Mouse (Mus musculus) cerebellum, postnatal 4 days (tissue): ENCODE results near the gene Myd88.
"Not testable (repeated sequence)": the region's sequence is repeated elsewhere in the genome, so short reads cannot be mapped to it uniquely, and the experiment has no call there.

Source experiments
- DNase-seq, 2 experiments: peaks; one replicate each; pipeline ENCODE4 v3.0.0; 2022; ENCODE audit warnings: low spot score in 2 of 2, mixed read lengths in 1 of 2

Myd88 gene

GRCm38 (mm10) chr9:119340909-119341816 is at the start of gene Myd88:
TSS of gene Myd88 (minus strand) at chr9:119341411.
- DNase-seq = peak; percentile 73 to 80

GRCm38 (mm10) chr9:119390214-119390613 is 49.0 kb upstream of the Myd88 start:
- no peak for DNase-seq

- no peak for DNase-seq
These were observed 47.7 kb upstream of the Myd88 start for GRCm38 (mm10) chr9:119388956-119389355.

- no peak for DNase-seq
These were observed 41.4 kb upstream of the Myd88 start for GRCm38 (mm10) chr9:119382603-119383002.

GRCm38 (mm10) chr9:119378231-119378630 is 37.0 kb upstream of the Myd88 start:
- DNase-seq = no peak

GRCm38 (mm10) chr9:119375556-119375955 is 34.3 kb upstream of the Myd88 start:
- DNase-seq = no peak

GRCm38 (mm10) chr9:119375008-119375407 is 33.8 kb upstream of the Myd88 start:
- no peak for DNase-seq

GRCm38 (mm10) chr9:119371251-119371650 is 30.0 kb upstream of the Myd88 start:
- DNase-seq = no peak

- not testable (repeated sequence) for DNase-seq
These were observed 29.6 kb upstream of the Myd88 start for GRCm38 (mm10) chr9:119370770-119371169.

GRCm38 (mm10) chr9:119368367-119368766 is 27.2 kb upstream of the Myd88 start:
- no peak for DNase-seq

GRCm38 (mm10) chr9:119365284-119365683 is 24.1 kb upstream of the Myd88 start, which contains the start of gene Slc22a14:
TSS of gene Slc22a14 (minus strand) at chr9:119365553.
- no peak for DNase-seq

GRCm38 (mm10) chr9:119363229-119363628 is 22.0 kb upstream of the Myd88 start:
- no peak for DNase-seq

GRCm38 (mm10) chr9:119361416-119361815 is 20.2 kb upstream of the Myd88 start:
- DNase-seq = no peak

GRCm38 (mm10) chr9:119358058-119358429 is 16.8 kb upstream of the Myd88 start:
- DNase-seq = no peak

GRCm38 (mm10) chr9:119357331-119358057 is 16.3 kb upstream of the Myd88 start, which contains the start of gene Xylb:
TSS of gene Xylb (plus strand) at chr9:119357381.
- DNase-seq = peak; percentile 80 to 94

GRCm38 (mm10) chr9:119355943-119356342 is 14.7 kb upstream of the Myd88 start:
- DNase-seq = no peak

GRCm38 (mm10) chr9:119353926-119354325 is 12.7 kb upstream of the Myd88 start:
- no peak for DNase-seq

GRCm38 (mm10) chr9:119352060-119352459 is 10.8 kb upstream of the Myd88 start:
- DNase-seq = peak; percentile 69 to 80

- no peak for DNase-seq
These were observed 9.9 kb upstream of the Myd88 start for GRCm38 (mm10) chr9:119350947-119351705.

- no peak for DNase-seq
These were observed 9.3 kb upstream of the Myd88 start for GRCm38 (mm10) chr9:119350531-119350930.

GRCm38 (mm10) chr9:119346376-119346775 is 5.2 kb upstream of the Myd88 start:
- DNase-seq = no peak

- DNase-seq = no peak
These were observed 1.5 kb upstream of the Myd88 start for GRCm38 (mm10) chr9:119342728-119343127.
